Mouse (Mus musculus) frontal cortex, adult 2 months (tissue): ENCODE results near the gene Sorbs1. TPM values are rescaled to one million over a fixed set of nuclear protein-coding genes. Genes with fewer than 3 reads are reported as not detected.

Source experiments
- DNase-seq, 2 experiments: peaks; one replicate each; pipeline ENCODE4 v3.0.0; 2022; ENCODE audit warnings: low spot score in 1 of 2; ENCODE audit errors: extremely low spot score in 1 of 2
- polyA plus RNA-seq: library from polyadenylated mRNA; depleted of rRNA; stranded (reverse); fragments of >200 nt; gene quantifications from 2 replicates; pipeline ENCODE4 v1.2.3, GENCODE M21; 2012

The Sorbs1 gene
- polyA plus RNA-seq, 1 experiment, result 88.1 TPM

GRCm38 (mm10) chr19:40514376-40514775, 797 bp upstream of the Sorbs1 start:
- no peak for DNase-seq

- DNase-seq, result peak in 1 of 2 experiments; percentile 40
These were observed 818 bp downstream of the Sorbs1 start for GRCm38 (mm10) chr19:40512500-40513421.

- DNase-seq, result peak in 1 of 2 experiments; percentile 48
These were observed 1.8 kb downstream of the Sorbs1 start for GRCm38 (mm10) chr19:40511679-40512309.

- DNase-seq, result peak in 1 of 2 experiments; percentile 45
These were observed 2.5 kb downstream of the Sorbs1 start for GRCm38 (mm10) chr19:40511100-40511439.

GRCm38 (mm10) chr19:40510387-40511099, 3.0 kb downstream of the Sorbs1 start:
- peak in 1 of 2 experiments; percentile 57 for DNase-seq

- no peak for DNase-seq
These were observed 4.3 kb downstream of the Sorbs1 start for GRCm38 (mm10) chr19:40509274-40509673.

GRCm38 (mm10) chr19:40508851-40509250, 4.7 kb downstream of the Sorbs1 start:
- no peak for DNase-seq

- no peak for DNase-seq
These were observed 6.6 kb downstream of the Sorbs1 start for GRCm38 (mm10) chr19:40506965-40507364.

GRCm38 (mm10) chr19:40504336-40504735, 9.2 kb downstream of the Sorbs1 start:
- no peak for DNase-seq

- no peak for DNase-seq
These were observed 13.4 kb downstream of the Sorbs1 start for GRCm38 (mm10) chr19:40499940-40500737.

- DNase-seq, result peak in 1 of 2 experiments; percentile 70
These were observed 14.4 kb downstream of the Sorbs1 start for GRCm38 (mm10) chr19:40499141-40499540.

- DNase-seq, result no peak
These were observed 15.3 kb downstream of the Sorbs1 start for GRCm38 (mm10) chr19:40498162-40498725.

- no peak for DNase-seq
These were observed 16.9 kb downstream of the Sorbs1 start for GRCm38 (mm10) chr19:40496509-40497267.

GRCm38 (mm10) chr19:40496071-40496470, 17.5 kb downstream of the Sorbs1 start:
- no peak for DNase-seq

- no peak for DNase-seq
These were observed 20.7 kb downstream of the Sorbs1 start for GRCm38 (mm10) chr19:40492902-40493301.

GRCm38 (mm10) chr19:40491442-40491841, 22.1 kb downstream of the Sorbs1 start:
- no peak for DNase-seq

- no peak for DNase-seq
These were observed 22.8 kb downstream of the Sorbs1 start for GRCm38 (mm10) chr19:40490765-40491164.

- no peak for DNase-seq
These were observed 23.9 kb downstream of the Sorbs1 start for GRCm38 (mm10) chr19:40489633-40490032.

GRCm38 (mm10) chr19:40488853-40489454, 24.6 kb downstream of the Sorbs1 start:
- no peak for DNase-seq
